Mouse (Mus musculus) liver, embryonic 14.5 days (tissue): ENCODE measurements at regions not wholly inside any gene's neighbourhood (a gene's known extent, or its start where the extent isn't known, plus 50 kb on each side); places are given as distances from the start of the nearest gene placed in this dataset.

ENCODE experiments used
- ATAC-seq: fragments of 200-750 bp; cut with Nextera tagmentation; 2 replicates; pipeline ENCODE4 v1.8.0; 2017; ENCODE audit warnings: moderate number of reproducible peaks, mild to moderate bottlenecking, moderate library complexity; ENCODE audit not compliant: insufficient read depth
- DNase-seq, 3 experiments: peaks; one replicate each; pipeline ENCODE4 v3.0.0-alpha.2; 2012 to 2013; ENCODE audit warnings: low read depth in 3 of 3, low spot score in 3 of 3
- H3K27ac ChIP-seq: fragments of 300-500 bp; sonication (generic); 2 replicates; pipeline ENCODE4 v1.5.1; 2014; ENCODE audit warnings: moderate library complexity, mild to moderate bottlenecking, control low read depth, inconsistent platforms
- H3K27me3 ChIP-seq: fragments of 300-500 bp; sonication (generic); 2 replicates; pipeline ENCODE4 v1.6.1; 2014; ENCODE audit warnings: mild to moderate bottlenecking, low read length, moderate library complexity; ENCODE audit not compliant: control insufficient read depth, insufficient read depth
- H3K36me3 ChIP-seq: fragments of 300-500 bp; sonication (generic); replicated peaks from 2 replicates; pipeline ENCODE4 v1.6.1; 2014; ENCODE audit warnings: low read depth; ENCODE audit not compliant: control insufficient read depth, insufficient read depth
- H3K4me1 ChIP-seq, 2 experiments: fragments of 200-500 bp in 1 of 2; fragments of 300-500 bp in 1 of 2; sonication (generic) in 1 of 2; replicated peaks; 2 replicates each; pipeline ENCODE4 v1.6.1; 2012 to 2014; ENCODE audit warnings: antibody characterized with exemption in 1 of 2, inconsistent platforms in 1 of 2, low read length in 1 of 2; ENCODE audit not compliant: control insufficient read depth in 2 of 2, insufficient read depth in 2 of 2
- H3K4me2 ChIP-seq: fragments of 300-500 bp; sonication (generic); 2 replicates; pipeline ENCODE4 v1.6.1; 2014; ENCODE audit warnings: low read depth, mild to moderate bottlenecking, control low read depth, moderate library complexity
- H3K4me3 ChIP-seq, 2 experiments: fragments of 200-500 bp in 1 of 2; fragments of 300-500 bp in 1 of 2; sonication (generic) in 1 of 2; 2 replicates each; pipeline ENCODE4 v1.5.1; 2012 to 2014; ENCODE audit warnings: low read depth in 2 of 2, low read length in 2 of 2, mild to moderate bottlenecking in 2 of 2, control low read depth in 1 of 2, inconsistent platforms in 1 of 2, moderate library complexity in 1 of 2; ENCODE audit not compliant: insufficient read depth in 1 of 2
- H3K9ac ChIP-seq: fragments of 300-500 bp; sonication (generic); replicated peaks from 2 replicates; pipeline ENCODE4 v1.6.1; 2014; ENCODE audit warnings: mild to moderate bottlenecking, control low read depth, moderate library complexity
- H3K9me3 ChIP-seq: fragments of 300-500 bp; sonication (generic); 2 replicates; pipeline ENCODE4 v1.6.1; 2016; ENCODE audit warnings: low read length, mixed read lengths; ENCODE audit not compliant: control insufficient read depth
- CTCF ChIP-seq: IDR thresholded peaks from 2 replicates; pipeline ENCODE4 v1.5.1; 2016; ENCODE audit warnings: antibody characterized with exemption, low read depth, control low read depth
- EP300 ChIP-seq: IDR thresholded peaks from 2 replicates; pipeline ENCODE4 v1.6.1; 2016; ENCODE audit warnings: antibody characterized with exemption, low read depth
- WGBS: fragments of 180-500 bp; shearing (Covaris S2); extraction: QIAGEN DNeasy Blood & Tissue Kit; methylation state at CpG from one replicate; pipeline ENCODE4 v1.1.7; 2014; ENCODE audit not compliant: insufficient replicate concordance; 5-methylcytosine and 5-hydroxymethylcytosine counted together

- TF ChIP-seq EP300, result no peak
- TF ChIP-seq CTCF, result no peak
- no peak for ATAC-seq
- WGBS, result 34% methylated on average over 11 of the region's 11 CpGs
- H3K27ac ChIP-seq, result no peak overlapping the region
- peaks cover 0 to 3% of the 10 kb centered on the region in 2 experiments; a peak in 2 of 4 replicates for H3K4me1 ChIP-seq
- H3K36me3 ChIP-seq, result no peaks in the 10 kb centered on the region
- no peak overlapping the region for H3K9ac ChIP-seq
- H3K4me2 ChIP-seq, result no peak overlapping the region
- H3K4me3 ChIP-seq, result no peak overlapping the region
- no peak for DNase-seq
- H3K9me3 ChIP-seq, result no peaks in the 10 kb centered on the region
- no peaks in the 10 kb centered on the region for H3K27me3 ChIP-seq
Observed at GRCm38 (mm10) chr3:101713138-101713638, 108.7 kb upstream of the Atp1a1 start.

DNA sequence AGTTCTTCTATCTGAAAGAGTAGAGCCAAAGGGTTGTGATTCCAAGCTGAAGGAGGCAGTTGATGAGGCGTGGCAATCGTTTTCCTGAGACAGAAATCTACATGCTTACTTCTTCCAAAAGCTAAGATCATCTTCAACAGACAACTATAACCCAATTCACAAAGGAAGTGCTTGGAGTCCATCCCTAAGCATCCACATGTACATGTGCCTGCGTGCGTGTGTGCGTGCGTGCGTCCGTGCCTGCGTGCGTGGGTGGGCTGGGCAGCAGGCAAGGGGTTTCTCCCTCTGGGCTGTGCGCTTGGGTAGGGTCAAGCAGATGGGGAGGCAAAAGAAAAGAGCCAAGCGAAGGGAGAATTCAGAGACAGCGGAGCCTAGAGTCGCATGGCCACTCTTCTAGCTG, 108.2 kb upstream of the Atp1a1 start:
- DNase-seq (no peak), ATAC-seq (no peak)
- H3K4me2 ChIP-seq, result no peak overlapping the region
- TF ChIP-seq CTCF (no peak), EP300 (no peak)
- no peaks in the 10 kb centered on the region for H3K36me3 ChIP-seq
- WGBS, result 68% methylated on average over 14 of the region's 14 CpGs
- H3K27ac ChIP-seq, result no peak overlapping the region
- no peak overlapping the region for H3K9ac ChIP-seq
- H3K4me3 ChIP-seq, result no peak overlapping the region
- no peaks in the 10 kb centered on the region for H3K27me3 ChIP-seq
- H3K9me3 ChIP-seq, result no peaks in the 10 kb centered on the region
- H3K4me1 ChIP-seq, result peaks cover 0 to 3% of the 10 kb centered on the region in 2 experiments; a peak in 2 of 4 replicates

- DNase-seq (no peak), ATAC-seq (no peak)
- H3K27ac ChIP-seq, result no peak overlapping the region
- no peak overlapping the region for H3K4me2 ChIP-seq
- H3K4me1 ChIP-seq, result peaks cover 0 to 3% of the 10 kb centered on the region in 2 experiments; a peak in 2 of 4 replicates
- no peaks in the 10 kb centered on the region for H3K9me3 ChIP-seq
- no peaks in the 10 kb centered on the region for H3K27me3 ChIP-seq
- TF ChIP-seq EP300, result no peak
- TF ChIP-seq CTCF, result no peak
- no peak overlapping the region for H3K9ac ChIP-seq
- H3K4me3 ChIP-seq, result no peak overlapping the region
- 27% methylated on average over 11 of the region's 11 CpGs for WGBS
- H3K36me3 ChIP-seq, result no peaks in the 10 kb centered on the region
Observed at GRCm38 (mm10) chr3:101711594-101712171, 107.2 kb upstream of the Atp1a1 start.

DNA sequence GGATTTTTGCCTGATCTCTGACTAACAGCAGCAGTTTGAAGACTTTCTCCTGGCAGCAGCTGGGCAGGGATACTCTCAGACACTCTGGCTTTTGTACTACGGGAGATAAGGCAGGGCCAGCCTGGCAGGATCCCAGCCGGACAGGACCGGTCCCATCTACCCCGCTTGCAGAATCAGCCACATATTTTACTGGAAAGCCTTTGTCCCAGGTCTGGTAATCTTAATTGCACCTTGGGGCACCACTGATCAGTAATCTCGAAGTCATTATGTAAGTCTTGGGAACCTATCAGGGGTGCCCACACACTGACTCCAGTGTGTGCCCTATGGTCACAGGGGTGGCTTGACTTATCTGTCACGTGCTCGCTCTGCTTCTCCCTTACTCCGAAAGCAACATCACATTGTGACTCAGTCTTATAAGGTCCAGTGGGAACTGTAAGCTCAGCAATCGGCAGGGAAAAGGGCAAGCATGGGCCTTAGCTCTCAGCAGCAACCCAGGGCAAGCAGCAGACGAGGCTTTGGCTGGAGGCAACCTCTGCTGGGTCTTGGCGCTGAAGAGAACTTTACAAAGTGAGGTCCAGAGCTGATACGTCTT, 105.0 kb upstream of the Atp1a1 start:
- Histone ChIP-seq H3K4me3 (no peak overlapping the region), H3K4me1 (peaks cover 0 to 3% of the 10 kb centered on the region in 2 experiments; a peak in 2 of 4 replicates), H3K27me3 (no peaks in the 10 kb centered on the region), H3K9me3 (no peaks in the 10 kb centered on the region), H3K36me3 (no peaks in the 10 kb centered on the region), H3K27ac (no peak overlapping the region), H3K9ac (no peak overlapping the region), H3K4me2 (no peak overlapping the region)
- 61% methylated on average over 12 of the region's 12 CpGs for WGBS
- DNase-seq, result no peak
- no peak for TF ChIP-seq EP300
- no peak for TF ChIP-seq CTCF
- ATAC-seq, result no peak

DNA sequence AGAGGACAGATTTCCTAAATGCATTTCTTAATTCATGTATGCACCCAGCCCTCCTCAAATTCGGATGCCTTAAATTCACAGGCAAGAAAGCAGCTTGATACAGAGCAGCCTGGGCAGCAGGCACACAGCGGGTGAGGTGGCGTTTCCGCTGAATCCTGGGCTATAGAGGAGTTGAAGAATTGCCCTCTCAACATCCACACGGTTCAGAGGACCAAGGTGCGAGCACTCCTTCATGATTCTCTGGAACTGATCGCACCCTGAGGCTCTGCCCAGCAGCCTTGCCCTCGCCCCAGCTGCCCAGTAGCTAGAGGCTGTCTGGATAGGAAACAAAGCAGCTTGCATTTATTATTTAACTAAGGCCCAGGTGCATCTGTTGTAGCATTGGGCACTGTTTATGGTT, 104.3 kb upstream of the Atp1a1 start:
- no peaks in the 10 kb centered on the region for H3K27me3 ChIP-seq
- 73% methylated on average over 8 of the region's 8 CpGs for WGBS
- no peak for ATAC-seq

More for the DNA sequence above, 104.3 kb upstream of the Atp1a1 start:
- H3K27ac ChIP-seq, result no peak overlapping the region
- H3K36me3 ChIP-seq, result no peaks in the 10 kb centered on the region
- H3K9me3 ChIP-seq, result no peaks in the 10 kb centered on the region
- no peak overlapping the region for H3K4me2 ChIP-seq
- no peak overlapping the region for H3K9ac ChIP-seq
- TF ChIP-seq CTCF, result no peak
- no peak for TF ChIP-seq EP300
- no peak for DNase-seq
- H3K4me3 ChIP-seq, result no peak overlapping the region
- peaks cover 0 to 3% of the 10 kb centered on the region in 2 experiments; a peak in 2 of 4 replicates for H3K4me1 ChIP-seq
